Mouse (Mus musculus) testis, adult 2 months (tissue): ENCODE measurements around the gene Rpusd2. TPM values are rescaled to one million over a fixed set of nuclear protein-coding genes. Genes with fewer than 3 reads are reported as not detected.

Experiments used
- H3K27ac ChIP-seq: fragments of 200-500 bp; 2 replicates; pipeline ENCODE4 v1.5.1; 2012; ENCODE audit warnings: low read depth, low read length; ENCODE audit not compliant: control insufficient read depth, insufficient read depth
- H3K27me3 ChIP-seq: fragments of 200-500 bp; 2 replicates; pipeline ENCODE4 v1.6.1; 2012; ENCODE audit warnings: mild to moderate bottlenecking, low read length, moderate library complexity; ENCODE audit not compliant: control insufficient read depth, insufficient read depth
- H3K36me3 ChIP-seq: fragments of 200-500 bp; 2 replicates; pipeline ENCODE4 v1.6.1; 2012; ENCODE audit warnings: mild to moderate bottlenecking, low read length; ENCODE audit not compliant: control insufficient read depth, insufficient read depth
- H3K4me1 ChIP-seq: fragments of 200-500 bp; 2 replicates; pipeline ENCODE4 v1.6.1; 2012; ENCODE audit warnings: low read length; ENCODE audit not compliant: control insufficient read depth, insufficient read depth
- H3K4me3 ChIP-seq: fragments of 200-500 bp; 2 replicates; pipeline ENCODE4 v1.5.1; 2012; ENCODE audit warnings: low read depth, mild to moderate bottlenecking, low read length, moderate library complexity, mixed read lengths; ENCODE audit not compliant: control insufficient read depth
- CTCF ChIP-seq: fragments of 200-500 bp; IDR thresholded peaks from 2 replicates; pipeline ENCODE4 v1.5.1; 2012; ENCODE audit warnings: low read depth, mild to moderate bottlenecking, inconsistent platforms, low read length, moderate library complexity; ENCODE audit not compliant: control insufficient read depth, insufficient read depth, insufficient replicate concordance
- POLR2A ChIP-seq: fragments of 200-500 bp; IDR thresholded peaks from 2 replicates; pipeline ENCODE4 v1.6.1; 2012; ENCODE audit warnings: low read depth, mild to moderate bottlenecking, inconsistent platforms, low read length, moderate library complexity; ENCODE audit not compliant: control insufficient read depth
- polyA plus RNA-seq: library from polyadenylated mRNA; depleted of rRNA; stranded (reverse); fragments of >200 nt; gene quantifications from 2 replicates; pipeline ENCODE4 v1.2.3, GENCODE M21; 2012

Gene Rpusd2
- polyA plus RNA-seq, 1 experiment = 4.8 TPM

GRCm38 (mm10) chr2:119040882-119041281 is 6.3 kb downstream of the Rpusd2 start:
- no peak overlapping the region for H3K4me3 ChIP-seq
- H3K27me3 ChIP-seq = no peaks in the 10 kb centered on the region
- no peaks in the 10 kb centered on the region; the same call in 1 of the 2 replicates for H3K36me3 ChIP-seq
- no peaks in the 10 kb centered on the region for H3K4me1 ChIP-seq
- TF ChIP-seq POLR2A (no peak), CTCF (no peak)
- no peak overlapping the region for H3K27ac ChIP-seq

- Histone ChIP-seq H3K27me3 (no peaks in the 10 kb centered on the region), H3K4me3 (no peak overlapping the region), H3K4me1 (no peaks in the 10 kb centered on the region; the same call in 1 of the 2 replicates), H3K36me3 (no peaks in the 10 kb centered on the region), H3K27ac (no peak overlapping the region)
- no peak for TF ChIP-seq POLR2A
These were observed 10.6 kb downstream of the Rpusd2 start for GRCm38 (mm10) chr2:119045163-119045562.

GRCm38 (mm10) chr2:119046649-119047611 is 12.3 kb downstream of the Rpusd2 start, which contains the start of gene Knl1:
TSS of gene Knl1 (plus strand) at chr2:119047119.
- Histone ChIP-seq H3K27me3 (no peaks in the 10 kb centered on the region), H3K4me3 (peak within 1 kb of the TSS; percentile 94), H3K36me3 (no peaks in the 10 kb centered on the region), H3K27ac (peak within 1 kb of the TSS; percentile 96), H3K4me1 (no peaks in the 10 kb centered on the region; the same call in 1 of the 2 replicates)
- TF ChIP-seq CTCF = no peak
- peak; percentile 77 for TF ChIP-seq POLR2A

- Histone ChIP-seq H3K4me1 (no peaks in the 10 kb centered on the region; the same call in 1 of the 2 replicates), H3K4me3 (peak overlapping the region; percentile 94), H3K27me3 (no peaks in the 10 kb centered on the region), H3K27ac (peak overlapping the region; percentile 96), H3K36me3 (no peaks in the 10 kb centered on the region)
- no peak for TF ChIP-seq POLR2A
These were observed 13.3 kb downstream of the Rpusd2 start for GRCm38 (mm10) chr2:119047849-119048248.

- H3K27ac ChIP-seq = no peak overlapping the region
- H3K4me1 ChIP-seq = no peaks in the 10 kb centered on the region; the same call in 1 of the 2 replicates
- H3K36me3 ChIP-seq = no peaks in the 10 kb centered on the region
- TF ChIP-seq POLR2A (no peak), CTCF (no peak)
- no peaks in the 10 kb centered on the region for H3K27me3 ChIP-seq
- no peak overlapping the region for H3K4me3 ChIP-seq
These were observed 15.6 kb downstream of the Rpusd2 start for GRCm38 (mm10) chr2:119050132-119050650.

GRCm38 (mm10) chr2:119060139-119060538 is 25.5 kb downstream of the Rpusd2 start:
- TF ChIP-seq POLR2A = no peak
- TF ChIP-seq CTCF = no peak
- Histone ChIP-seq H3K36me3 (no peaks in the 10 kb centered on the region), H3K27me3 (no peaks in the 10 kb centered on the region), H3K27ac (no peak overlapping the region), H3K4me3 (no peak overlapping the region), H3K4me1 (no peaks in the 10 kb centered on the region)

GRCm38 (mm10) chr2:119072397-119072796 is 37.8 kb downstream of the Rpusd2 start:
- Histone ChIP-seq H3K4me1 (no peaks in the 10 kb centered on the region), H3K4me3 (no peak overlapping the region), H3K27ac (no peak overlapping the region), H3K36me3 (peaks cover 3% of the 10 kb centered on the region), H3K27me3 (no peaks in the 10 kb centered on the region)
- TF ChIP-seq POLR2A (no peak), CTCF (no peak)
